Mouse (Mus musculus) MEL (cell line): ENCODE data around the gene Napepld. TPM values are rescaled to one million over a fixed set of nuclear protein-coding genes. Genes with fewer than 3 reads are reported as not detected.
A peak's percentile ranks its signal among the peaks of the same experiment; 100 is the strongest.

ENCODE experiments used
- DNase-seq: peaks from one replicate; pipeline ENCODE4 v3.0.0; 2011; ENCODE audit warnings: low read depth, low spot score
- H3K27ac ChIP-seq: 2 replicates; pipeline ENCODE4 v1.5.1; 2012; ENCODE audit warnings: low read depth, mild to moderate bottlenecking, control low read depth, low read length, moderate library complexity; ENCODE audit not compliant: control insufficient read depth
- H3K27me3 ChIP-seq, 2 experiments: fragments of 150-350 bp in 1 of 2; sonication (generic) in 1 of 2; 2 replicates each; pipeline ENCODE4 v1.6.1; 2012; ENCODE audit warnings: low read length in 2 of 2, mild to moderate bottlenecking in 2 of 2, improper control_type of control experiment in 1 of 2, moderate library complexity in 1 of 2; ENCODE audit not compliant: insufficient read depth in 2 of 2, control insufficient read depth in 1 of 2
- H3K36me3 ChIP-seq, 2 experiments: 2 replicates each; pipeline ENCODE4 v1.6.1; 2012 to 2014; ENCODE audit warnings: low read length in 2 of 2, improper control_type of control experiment in 1 of 2, inconsistent platforms in 1 of 2, mild to moderate bottlenecking in 1 of 2; ENCODE audit not compliant: insufficient read depth in 2 of 2, control insufficient read depth in 1 of 2
- H3K4me1 ChIP-seq, 2 experiments: fragments of 150-350 bp in 1 of 2; sonication (generic) in 1 of 2; 2 replicates each; pipeline ENCODE4 v1.6.1; 2012; ENCODE audit warnings: low read length in 2 of 2, improper control_type of control experiment in 1 of 2, mild to moderate bottlenecking in 1 of 2; ENCODE audit not compliant: insufficient read depth in 2 of 2, control insufficient read depth in 1 of 2
- H3K4me3 ChIP-seq, 2 experiments: fragments of 150-350 bp in 1 of 2; sonication (generic) in 1 of 2; 2 replicates each; pipeline ENCODE4 v1.5.1; 2012; ENCODE audit warnings: low read depth in 2 of 2, low read length in 2 of 2, mild to moderate bottlenecking in 2 of 2, moderate library complexity in 2 of 2, control low read depth in 1 of 2, improper control_type of control experiment in 1 of 2; ENCODE audit not compliant: control insufficient read depth in 1 of 2, insufficient read depth in 1 of 2
- H3K79me2 ChIP-seq: 2 replicates; pipeline ENCODE4 v1.6.1; 2012; ENCODE audit warnings: mild to moderate bottlenecking, low read length, moderate library complexity; ENCODE audit not compliant: control insufficient read depth, poor library complexity, insufficient read depth
- H3K9ac ChIP-seq: 2 replicates; pipeline ENCODE4 v1.6.1; 2012; ENCODE audit warnings: low read depth, mild to moderate bottlenecking, control low read depth, low read length, moderate library complexity; ENCODE audit not compliant: control insufficient read depth, poor library complexity, severe bottlenecking
- H3K9me3 ChIP-seq: fragments of 150-350 bp; sonication (generic); replicated peaks from 2 replicates; pipeline ENCODE4 v1.6.1; 2012; ENCODE audit warnings: mild to moderate bottlenecking, low read length, improper control_type of control experiment, moderate library complexity; ENCODE audit not compliant: insufficient read depth
- BHLHE40 ChIP-seq: IDR thresholded peaks from 2 replicates; pipeline ENCODE4 v1.6.1; 2012; ENCODE audit warnings: low read depth, mild to moderate bottlenecking, inconsistent platforms, low read length, improper control_type of control experiment, borderline replicate concordance
- CHD2 ChIP-seq: IDR thresholded peaks from 2 replicates; pipeline ENCODE4 v1.6.1; 2011; ENCODE audit warnings: low read length, improper control_type of control experiment
- CTCF ChIP-seq, 3 experiments: IDR thresholded peaks in 2 of 3; conservative IDR thresholded peaks in 1 of 3; 2 replicates each; pipeline ENCODE4 v1.5.1; 2011 to 2012; ENCODE audit warnings: low read length in 3 of 3, low read depth in 2 of 3, mild to moderate bottlenecking in 2 of 3, improper control_type of control experiment in 1 of 3, inconsistent platforms in 1 of 3, mixed read lengths in 1 of 3, moderate library complexity in 1 of 3; ENCODE audit not compliant: control insufficient read depth in 1 of 3, insufficient read depth in 1 of 3, poor library complexity in 1 of 3, severe bottlenecking in 1 of 3
- GABPA ChIP-seq: IDR thresholded peaks from 2 replicates; pipeline ENCODE4 v1.6.1; 2012; ENCODE audit warnings: low read depth, mild to moderate bottlenecking, inconsistent platforms, low read length, improper control_type of control experiment, moderate library complexity
- GATA1 ChIP-seq: IDR thresholded peaks from 2 replicates; pipeline ENCODE4 v1.6.1; 2011; ENCODE audit warnings: low read depth, low read length, improper control_type of control experiment
- JUND ChIP-seq: IDR thresholded peaks from 2 replicates; pipeline ENCODE4 v1.6.1; 2011; ENCODE audit warnings: low read depth, mild to moderate bottlenecking, improper control_type of control experiment, low read length
- MAFK ChIP-seq: IDR thresholded peaks from 2 replicates; pipeline ENCODE4 v1.6.1; 2011; ENCODE audit warnings: low read depth, mild to moderate bottlenecking, low read length, improper control_type of control experiment, borderline replicate concordance
- MAX ChIP-seq: IDR thresholded peaks from 2 replicates; pipeline ENCODE4 v1.6.1; 2011; ENCODE audit warnings: low read length, improper control_type of control experiment
- MAZ ChIP-seq: IDR thresholded peaks from 2 replicates; pipeline ENCODE4 v1.6.1; 2012; ENCODE audit warnings: low read depth, mild to moderate bottlenecking, inconsistent platforms, low read length, improper control_type of control experiment
- MYB ChIP-seq: IDR thresholded peaks from 2 replicates; pipeline ENCODE4 v1.6.1; 2011; ENCODE audit warnings: mild to moderate bottlenecking, low read depth, low read length, improper control_type of control experiment
- MYC ChIP-seq: IDR thresholded peaks from 2 replicates; pipeline ENCODE4 v1.6.1; 2011; ENCODE audit warnings: low read depth, mild to moderate bottlenecking, low read length, improper control_type of control experiment, moderate library complexity
- NELFE ChIP-seq: IDR thresholded peaks from 2 replicates; pipeline ENCODE4 v1.6.1; 2011; ENCODE audit warnings: low read depth, low read length, improper control_type of control experiment
- RAD21 ChIP-seq: IDR thresholded peaks from 2 replicates; pipeline ENCODE4 v1.6.1; 2011; ENCODE audit warnings: mild to moderate bottlenecking, low read depth, low read length, improper control_type of control experiment
- TBP ChIP-seq: IDR thresholded peaks from 2 replicates; pipeline ENCODE4 v1.8.0; 2011; ENCODE audit warnings: low read depth, low read length, improper control_type of control experiment
- TCF12 ChIP-seq: IDR thresholded peaks from 2 replicates; pipeline ENCODE4 v1.6.1; 2014; ENCODE audit warnings: low read depth, mild to moderate bottlenecking, inconsistent platforms, low read length, improper control_type of control experiment, moderate library complexity
- USF1 ChIP-seq: IDR thresholded peaks from 2 replicates; pipeline ENCODE4 v1.6.1; 2014; ENCODE audit warnings: low read depth, mild to moderate bottlenecking, inconsistent platforms, low read length, improper control_type of control experiment, moderate library complexity
- ZNF384 ChIP-seq: IDR thresholded peaks from 2 replicates; pipeline ENCODE4 v1.6.1; 2012; ENCODE audit warnings: low read depth, mild to moderate bottlenecking, inconsistent platforms, low read length, improper control_type of control experiment
- polyA plus RNA-seq, 2 experiments: library from polyadenylated mRNA; stranded (reverse) in 1 of 2; unstranded in 1 of 2; fragments of >175 nt in 1 of 2; fragments of >200 nt in 1 of 2; gene quantifications; 2 replicates each; pipeline versions ENCODE4 v1.2.1 to v1.2.4; 2012; ENCODE audit warnings: low replicate concordance in 2 of 2, low read depth in 1 of 2; ENCODE audit not compliant: insufficient read length in 2 of 2, insufficient read depth in 1 of 2, missing spikeins in 1 of 2
- total RNA-seq: library from RNA; depleted of rRNA; stranded (reverse); fragments of 300-350 nt; gene quantifications from 2 replicates; pipeline ENCODE4 v1.2.3, GENCODE M21; 2012

Napepld gene
- total and polyA plus RNA-seq, 3 experiments: 1.5 to 3.0 TPM; not detected in 1

DNA sequence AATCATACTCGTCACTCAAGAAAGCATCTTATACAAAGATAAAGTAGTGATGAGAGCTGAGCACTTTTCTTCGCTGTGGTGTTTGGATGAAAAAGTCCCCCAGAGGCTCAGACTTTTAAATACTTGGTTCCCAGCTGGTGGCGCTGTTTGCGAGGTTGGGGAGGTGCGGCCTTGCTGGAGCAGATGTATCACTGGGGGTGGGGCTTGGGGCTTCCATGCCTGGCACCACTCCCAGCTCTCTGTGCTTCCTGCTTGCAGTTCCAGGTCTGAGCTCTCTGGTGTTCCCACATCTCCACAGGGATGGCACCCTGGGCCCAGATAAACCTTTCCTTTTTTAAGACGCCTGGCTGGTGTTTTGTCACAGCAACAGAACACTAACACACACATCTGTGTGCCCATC, 23.3 kb downstream of the Napepld start:
- H3K27ac ChIP-seq: no peak overlapping the region
- no peak for DNase-seq
- H3K4me3 ChIP-seq: no peak overlapping the region
- TF ChIP-seq CTCF (IDR thresholded peaks at IDR 0.05 in 2 of 3, conservative IDR thresholded peaks at IDR 0.05 in 1 of 3; ENCODE audit: control insufficient read depth in 1 of 3, insufficient read depth in 1 of 3, low read depth in 2 of 3, low read length in 3 of 3, poor library complexity in 1 of 3, severe bottlenecking in 1 of 3): peak in 2 of 3 experiments; percentile 16 to 24; a peak in 2 of 6 replicates
- TF ChIP-seq TCF12: no peak
- no peaks in the 10 kb centered on the region; a peak in 1 of 4 replicates for H3K36me3 ChIP-seq
- peaks cover 2% of the 10 kb centered on the region; the same call in 1 of the 2 replicates for H3K79me2 ChIP-seq
- H3K27me3 ChIP-seq: no peaks in the 10 kb centered on the region
- H3K9me3 ChIP-seq: no peaks in the 10 kb centered on the region
- H3K9ac ChIP-seq: no peak overlapping the region
- no peaks in the 10 kb centered on the region for H3K4me1 ChIP-seq

DNA sequence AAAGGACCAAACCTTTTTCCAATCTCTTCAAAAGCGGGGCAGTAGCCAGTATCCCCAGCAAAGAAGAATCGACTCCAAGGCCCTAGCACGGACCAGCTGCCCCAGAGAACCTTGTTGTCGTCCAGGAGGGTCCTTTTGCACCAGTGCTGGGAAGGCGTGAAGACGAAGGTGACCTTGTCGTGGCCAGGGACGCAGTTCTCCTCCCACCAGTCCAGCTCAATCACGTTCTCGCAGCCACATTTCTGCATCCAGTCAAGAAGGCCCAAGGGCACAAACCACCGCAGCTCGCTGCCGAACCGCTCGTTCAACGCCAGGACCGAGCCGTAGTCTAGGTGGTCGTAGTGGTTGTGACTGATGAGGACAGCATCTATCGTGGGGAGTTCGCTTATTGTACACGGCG, 25.7 kb downstream of the Napepld start:
- H3K27me3 ChIP-seq: no peaks in the 10 kb centered on the region
- peaks cover 0 to 6% of the 10 kb centered on the region in 2 experiments; a peak in 2 of 4 replicates for H3K36me3 ChIP-seq
- H3K4me1 ChIP-seq: peaks cover 0 to 3% of the 10 kb centered on the region in 2 experiments; a peak in 1 of 4 replicates
- TF ChIP-seq MYB (no peak), ZNF384 (no peak), GABPA (no peak), NELFE (no peak), MAFK (no peak), CTCF (IDR thresholded peaks at IDR 0.05 in 2 of 3, conservative IDR thresholded peaks at IDR 0.05 in 1 of 3; ENCODE audit: control insufficient read depth in 1 of 3, insufficient read depth in 1 of 3, low read depth in 2 of 3, low read length in 3 of 3, poor library complexity in 1 of 3, severe bottlenecking in 1 of 3) (no peak), CHD2 (no peak), TBP (no peak), MAZ (no peak)
- no peak overlapping the region for H3K27ac ChIP-seq
- H3K79me2 ChIP-seq: peaks cover 3% of the 10 kb centered on the region; the same call in 1 of the 2 replicates
- DNase-seq: no peak
- no peaks in the 10 kb centered on the region for H3K9me3 ChIP-seq
- no peak overlapping the region for H3K9ac ChIP-seq
- H3K4me3 ChIP-seq: no peak overlapping the region

DNA sequence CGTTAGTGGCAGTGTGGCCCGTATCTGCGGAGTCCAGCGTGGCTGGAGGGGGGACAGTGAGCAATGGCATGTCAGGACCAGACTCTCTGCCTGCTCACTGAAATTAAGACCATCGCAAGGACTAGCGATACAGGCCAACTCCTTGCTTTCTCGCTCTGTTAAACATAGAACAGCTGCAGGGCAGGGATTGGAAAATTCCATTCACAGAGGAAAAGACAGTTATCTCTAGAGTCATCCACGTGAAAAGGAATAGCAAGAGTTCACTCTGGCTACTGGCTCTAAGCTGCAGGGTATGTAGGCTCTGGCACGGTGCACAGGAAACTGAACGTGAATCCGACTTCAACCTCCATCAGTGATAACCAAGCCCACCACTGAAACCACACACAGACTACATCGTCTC, 26.2 kb downstream of the Napepld start:
- peaks cover 3% of the 10 kb centered on the region; the same call in 1 of the 2 replicates for H3K79me2 ChIP-seq
- peaks cover 0 to 6% of the 10 kb centered on the region in 2 experiments; a peak in 2 of 4 replicates for H3K36me3 ChIP-seq

More for the DNA sequence above, 26.2 kb downstream of the Napepld start:
- H3K27ac ChIP-seq: no peak overlapping the region
- H3K27me3 ChIP-seq: no peaks in the 10 kb centered on the region
- DNase-seq: no peak
- TF ChIP-seq MAFK (no peak), TBP (no peak), USF1 (no peak), TCF12 (no peak), RAD21 (no peak), JUND (no peak), MAX (no peak), GATA1 (no peak), MYC (no peak), BHLHE40 (no peak)
- TF ChIP-seq, all 39 proteins: peak for 0
- no peak overlapping the region for H3K4me3 ChIP-seq
- H3K9ac ChIP-seq: no peak overlapping the region
- H3K4me1 ChIP-seq: peaks cover 0 to 3% of the 10 kb centered on the region in 2 experiments; a peak in 1 of 4 replicates
- no peaks in the 10 kb centered on the region for H3K9me3 ChIP-seq
